Mouse (Mus musculus): Measurements from ENCODE around the gene Plac9b. TPM values are rescaled to one million over a fixed set of nuclear protein-coding genes. Genes with fewer than 3 reads are reported as not detected.
A peak's percentile ranks its signal among the peaks of the same experiment; 100 is the strongest.
"Not testable (repeated sequence)": the region's sequence is repeated elsewhere in the genome, so short reads cannot be mapped to it uniquely, and the experiment has no call there.

The Plac9b gene
- 4.2 and 4.3 TPM in 2 replicates for polyA plus RNA-seq (2015; fragmentation: Nextera tagmentation; extraction: Ambion mirVana)

DNA sequence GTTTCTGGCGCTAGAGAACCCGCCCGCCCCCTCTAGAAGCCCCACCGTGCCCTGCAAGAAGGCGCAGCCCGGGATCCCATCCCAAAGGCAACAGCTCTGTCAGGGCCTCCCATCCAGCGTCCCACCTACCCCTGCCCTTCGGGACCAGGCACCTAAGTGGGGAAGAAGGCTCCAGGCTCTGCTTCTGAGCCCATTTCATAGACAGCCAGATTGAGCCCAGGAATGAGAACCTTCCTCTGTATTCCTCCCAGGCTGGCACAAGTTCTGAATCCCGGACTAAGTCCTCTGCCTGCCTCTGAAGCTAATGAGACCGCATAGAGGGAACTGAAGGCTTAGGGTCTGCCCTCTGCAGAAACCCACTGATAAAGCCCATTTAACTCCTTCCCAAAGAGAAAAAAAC is at the start of gene Plac9b:
TSS of gene Plac9b (minus strand) at position 101 of the 400 bp plus-strand sequence.
- not testable (repeated sequence) for H3K27me3 ChIP-seq (ENCODE audit: control insufficient read depth, insufficient read depth, low read depth, low read length); H3K4me1 ChIP-seq (ENCODE audit: control insufficient read depth, low read depth, low read length); H3K4me3 ChIP-seq (ENCODE audit: low read depth, low read length); H3K9ac ChIP-seq (ENCODE audit: low read depth, low read length); H3K4me2 ChIP-seq (ENCODE audit: low read depth, low read length); H3K9me3 ChIP-seq (replicated peaks; ENCODE audit: control insufficient read depth, low read length); H3K27ac ChIP-seq (ENCODE audit: low read length); ATAC-seq (ENCODE audit: low read depth); H3K36me3 ChIP-seq (ENCODE audit: control insufficient read depth, insufficient read depth)
- no CpG with 5 or more reads among the region's 10 CpGs for WGBS (ENCODE audit: insufficient replicate concordance)

DNA sequence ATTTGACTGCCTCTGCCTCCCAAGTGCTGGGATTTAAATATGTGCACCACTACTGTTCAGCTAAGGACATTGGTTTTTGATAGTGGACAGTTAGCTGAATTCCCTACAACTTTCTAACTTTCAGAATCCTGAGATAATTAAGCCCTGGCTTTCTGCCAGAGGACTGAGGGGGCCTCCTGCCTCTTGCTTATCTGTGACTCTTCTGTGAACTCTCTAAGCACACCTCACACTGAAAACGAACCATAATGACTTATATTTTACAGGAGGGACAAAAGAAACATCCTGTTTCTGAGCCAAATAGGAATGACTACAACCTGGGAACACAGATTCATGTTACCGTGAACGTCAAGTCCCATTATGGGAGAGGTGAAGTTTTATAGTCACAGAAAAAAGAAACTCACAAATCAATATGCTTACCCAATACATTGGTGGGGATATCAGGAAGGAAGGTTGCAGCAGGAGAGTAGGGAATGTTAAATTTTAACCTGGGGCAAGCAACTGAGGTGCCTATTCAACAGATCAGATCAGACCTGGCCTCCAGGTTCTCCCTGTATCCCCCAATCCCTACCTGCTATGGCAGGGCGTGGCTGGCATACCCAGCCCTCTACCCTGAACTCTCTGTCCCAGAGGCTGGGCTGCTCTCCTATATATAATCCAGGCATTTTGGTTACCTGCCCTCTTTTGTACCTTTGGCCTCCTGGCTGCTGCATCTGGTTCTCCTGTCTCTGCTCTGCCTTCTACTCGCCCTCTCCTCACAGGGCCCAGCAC is 34.1 kb upstream of the Plac9b start:
- ATAC-seq (ENCODE audit: low read depth) = peak; percentile 94
- WGBS (ENCODE audit: insufficient replicate concordance) = no CpG with 5 or more reads among the region's 5 CpGs
- H3K27ac ChIP-seq (ENCODE audit: low read length); H3K36me3 ChIP-seq (ENCODE audit: control insufficient read depth, insufficient read depth); H3K4me3 ChIP-seq (ENCODE audit: low read depth, low read length); H3K27me3 ChIP-seq (ENCODE audit: control insufficient read depth, insufficient read depth, low read depth, low read length); H3K9ac ChIP-seq (ENCODE audit: low read depth, low read length); H3K4me1 ChIP-seq (ENCODE audit: control insufficient read depth, low read depth, low read length); H3K9me3 ChIP-seq (replicated peaks; ENCODE audit: control insufficient read depth, low read length); H3K4me2 ChIP-seq (ENCODE audit: low read depth, low read length): not testable (repeated sequence)

GRCm38 (mm10) chr14:26206926-26207247 is 24.6 kb upstream of the Plac9b start, which contains the start of gene Tmem254b:
TSS of gene Tmem254b (minus strand) at chr14:26207041.
- not testable (repeated sequence) for H3K27me3 ChIP-seq (ENCODE audit: control insufficient read depth, insufficient read depth, low read depth, low read length); H3K9ac ChIP-seq (ENCODE audit: low read depth, low read length); H3K27ac ChIP-seq (ENCODE audit: low read length); H3K36me3 ChIP-seq (ENCODE audit: control insufficient read depth, insufficient read depth); H3K9me3 ChIP-seq (replicated peaks; ENCODE audit: control insufficient read depth, low read length); H3K4me2 ChIP-seq (ENCODE audit: low read depth, low read length); H3K4me3 ChIP-seq (ENCODE audit: low read depth, low read length); H3K4me1 ChIP-seq (ENCODE audit: control insufficient read depth, low read depth, low read length)
- ATAC-seq (ENCODE audit: low read depth) = peak; percentile 79
- WGBS (ENCODE audit: insufficient replicate concordance) = no CpG with 5 or more reads among the region's 10 CpGs

- peak; percentile 60 for ATAC-seq (ENCODE audit: low read depth)
- H3K36me3 ChIP-seq (ENCODE audit: control insufficient read depth, insufficient read depth); H3K9ac ChIP-seq (ENCODE audit: low read depth, low read length); H3K9me3 ChIP-seq (replicated peaks; ENCODE audit: control insufficient read depth, low read length); H3K27me3 ChIP-seq (ENCODE audit: control insufficient read depth, insufficient read depth, low read depth, low read length); H3K4me3 ChIP-seq (ENCODE audit: low read depth, low read length); H3K4me2 ChIP-seq (ENCODE audit: low read depth, low read length); H3K27ac ChIP-seq (ENCODE audit: low read length); H3K4me1 ChIP-seq (ENCODE audit: control insufficient read depth, low read depth, low read length): not testable (repeated sequence)
- no CpG with 5 or more reads among the region's 44 CpGs for WGBS (ENCODE audit: insufficient replicate concordance)
Measured at GRCm38 (mm10) chr14:26206197-26206925, 24.1 kb upstream of the Plac9b start.

GRCm38 (mm10) chr14:26197851-26198250 is 15.6 kb upstream of the Plac9b start:
- not testable (repeated sequence) for H3K4me3 ChIP-seq (ENCODE audit: low read depth, low read length); H3K9me3 ChIP-seq (replicated peaks; ENCODE audit: control insufficient read depth, low read length); H3K27ac ChIP-seq (ENCODE audit: low read length); ATAC-seq (ENCODE audit: low read depth); H3K4me2 ChIP-seq (ENCODE audit: low read depth, low read length); H3K36me3 ChIP-seq (ENCODE audit: control insufficient read depth, insufficient read depth); H3K9ac ChIP-seq (ENCODE audit: low read depth, low read length); H3K27me3 ChIP-seq (ENCODE audit: control insufficient read depth, insufficient read depth, low read depth, low read length); H3K4me1 ChIP-seq (ENCODE audit: control insufficient read depth, low read depth, low read length)
- no CpG with 5 or more reads among the region's 3 CpGs for WGBS (ENCODE audit: insufficient replicate concordance)

- H3K4me1 ChIP-seq (ENCODE audit: control insufficient read depth, low read depth, low read length); ATAC-seq (ENCODE audit: low read depth); H3K27me3 ChIP-seq (ENCODE audit: control insufficient read depth, insufficient read depth, low read depth, low read length); H3K9ac ChIP-seq (ENCODE audit: low read depth, low read length); H3K4me2 ChIP-seq (ENCODE audit: low read depth, low read length); H3K9me3 ChIP-seq (replicated peaks; ENCODE audit: control insufficient read depth, low read length); H3K36me3 ChIP-seq (ENCODE audit: control insufficient read depth, insufficient read depth); H3K4me3 ChIP-seq (ENCODE audit: low read depth, low read length); H3K27ac ChIP-seq (ENCODE audit: low read length): not testable (repeated sequence)
- no CpG with 5 or more reads among the region's 8 CpGs for WGBS (ENCODE audit: insufficient replicate concordance)
Measured at GRCm38 (mm10) chr14:26188361-26188760, 6.1 kb upstream of the Plac9b start.

GRCm38 (mm10) chr14:26186638-26187037 is 4.4 kb upstream of the Plac9b start:
- not testable (repeated sequence) for ATAC-seq (ENCODE audit: low read depth); H3K4me1 ChIP-seq (ENCODE audit: control insufficient read depth, low read depth, low read length); H3K27ac ChIP-seq (ENCODE audit: low read length); H3K4me2 ChIP-seq (ENCODE audit: low read depth, low read length); H3K36me3 ChIP-seq (ENCODE audit: control insufficient read depth, insufficient read depth); H3K9me3 ChIP-seq (replicated peaks; ENCODE audit: control insufficient read depth, low read length); H3K27me3 ChIP-seq (ENCODE audit: control insufficient read depth, insufficient read depth, low read depth, low read length); H3K4me3 ChIP-seq (ENCODE audit: low read depth, low read length); H3K9ac ChIP-seq (ENCODE audit: low read depth, low read length)
- WGBS (ENCODE audit: insufficient replicate concordance) = no CpG with 5 or more reads among the region's 9 CpGs

- H3K4me3 ChIP-seq (ENCODE audit: low read depth, low read length); H3K4me1 ChIP-seq (ENCODE audit: control insufficient read depth, low read depth, low read length); H3K36me3 ChIP-seq (ENCODE audit: control insufficient read depth, insufficient read depth); H3K4me2 ChIP-seq (ENCODE audit: low read depth, low read length); H3K9me3 ChIP-seq (replicated peaks; ENCODE audit: control insufficient read depth, low read length); H3K27ac ChIP-seq (ENCODE audit: low read length); ATAC-seq (ENCODE audit: low read depth); H3K9ac ChIP-seq (ENCODE audit: low read depth, low read length); H3K27me3 ChIP-seq (ENCODE audit: control insufficient read depth, insufficient read depth, low read depth, low read length): not testable (repeated sequence)
- WGBS (ENCODE audit: insufficient replicate concordance) = no CpG with 5 or more reads among the region's 10 CpGs
Measured at GRCm38 (mm10) chr14:26181660-26182059, 620 bp downstream of the Plac9b start.

DNA sequence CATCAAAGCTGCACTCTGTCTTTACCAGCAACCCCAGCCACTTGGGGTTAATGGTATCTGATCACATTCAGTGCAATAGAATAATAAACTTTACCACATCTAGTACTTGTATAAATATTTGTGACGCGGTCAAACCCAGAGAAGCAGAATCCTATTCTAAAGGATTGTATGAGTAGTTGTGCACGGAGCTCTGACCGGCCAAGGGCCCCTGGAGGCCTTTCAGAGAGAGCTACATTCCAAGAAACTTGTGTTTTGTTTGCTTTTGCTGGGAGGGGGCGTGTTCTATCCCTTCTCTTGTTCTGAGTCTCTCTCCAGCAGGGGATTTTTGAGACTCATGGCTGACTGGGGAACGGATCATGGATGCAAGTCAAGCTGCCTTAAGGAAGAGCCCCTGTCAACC is 7.3 kb downstream of the Plac9b start:
- not testable (repeated sequence) for H3K27me3 ChIP-seq (ENCODE audit: control insufficient read depth, insufficient read depth, low read depth, low read length); H3K4me3 ChIP-seq (ENCODE audit: low read depth, low read length); H3K9ac ChIP-seq (ENCODE audit: low read depth, low read length); H3K4me1 ChIP-seq (ENCODE audit: control insufficient read depth, low read depth, low read length); H3K27ac ChIP-seq (ENCODE audit: low read length); ATAC-seq (ENCODE audit: low read depth); H3K36me3 ChIP-seq (ENCODE audit: control insufficient read depth, insufficient read depth); H3K9me3 ChIP-seq (replicated peaks; ENCODE audit: control insufficient read depth, low read length); H3K4me2 ChIP-seq (ENCODE audit: low read depth, low read length)
- WGBS (ENCODE audit: insufficient replicate concordance) = no CpG with 5 or more reads among the region's 6 CpGs

Data from liver, embryonic 16.5 days (tissue).